Mouse (Mus musculus): ENCODE measurements around the gene Ikzf2.

The Ikzf2 gene

GRCm38 (mm10) chr1:69508275-69508674 lies 178.8 kb downstream of the Ikzf2 start:
- DNase-seq (ENCODE audit: low read depth) = no peak

GRCm38 (mm10) chr1:69507513-69507912 lies 179.5 kb downstream of the Ikzf2 start:
- DNase-seq (ENCODE audit: low read depth) = no peak

GRCm38 (mm10) chr1:69506615-69507159 lies 180.4 kb downstream of the Ikzf2 start:
- no peak for DNase-seq (ENCODE audit: low read depth)

GRCm38 (mm10) chr1:69506011-69506410 lies 181.0 kb downstream of the Ikzf2 start:
- DNase-seq (ENCODE audit: low read depth) = no peak

GRCm38 (mm10) chr1:69500388-69500787 lies 186.7 kb downstream of the Ikzf2 start:
- no peak for DNase-seq (ENCODE audit: low read depth)

- DNase-seq (ENCODE audit: low read depth) = no peak
These were observed 187.4 kb downstream of the Ikzf2 start for GRCm38 (mm10) chr1:69499652-69500051.

GRCm38 (mm10) chr1:69498862-69499306 lies 188.2 kb downstream of the Ikzf2 start:
- peak; percentile 49 for DNase-seq (ENCODE audit: low read depth)

GRCm38 (mm10) chr1:69496055-69496454 lies 191.0 kb downstream of the Ikzf2 start:
- DNase-seq (ENCODE audit: low read depth) = no peak

GRCm38 (mm10) chr1:69493309-69494047 lies 193.6 kb downstream of the Ikzf2 start:
- no peak for DNase-seq (ENCODE audit: low read depth)

- DNase-seq (ENCODE audit: low read depth) = no peak
These were observed 195.0 kb downstream of the Ikzf2 start for GRCm38 (mm10) chr1:69492013-69492412.

GRCm38 (mm10) chr1:69489026-69489425 lies 198.0 kb downstream of the Ikzf2 start:
- no peak for DNase-seq (ENCODE audit: low read depth)

GRCm38 (mm10) chr1:69488625-69489024 lies 198.4 kb downstream of the Ikzf2 start:
- no peak for DNase-seq (ENCODE audit: low read depth)
